Mouse (Mus musculus): ENCODE results near the gene Gm28035. TPM values are rescaled to one million over a fixed set of nuclear protein-coding genes. Genes with fewer than 3 reads are reported as not detected.
A peak's percentile ranks its signal among the peaks of the same experiment; 100 is the strongest.

Gm28035 gene
- total and polyA plus RNA-seq, 3 experiments = 0.27 to 0.64 (median 0.36) TPM

DNA sequence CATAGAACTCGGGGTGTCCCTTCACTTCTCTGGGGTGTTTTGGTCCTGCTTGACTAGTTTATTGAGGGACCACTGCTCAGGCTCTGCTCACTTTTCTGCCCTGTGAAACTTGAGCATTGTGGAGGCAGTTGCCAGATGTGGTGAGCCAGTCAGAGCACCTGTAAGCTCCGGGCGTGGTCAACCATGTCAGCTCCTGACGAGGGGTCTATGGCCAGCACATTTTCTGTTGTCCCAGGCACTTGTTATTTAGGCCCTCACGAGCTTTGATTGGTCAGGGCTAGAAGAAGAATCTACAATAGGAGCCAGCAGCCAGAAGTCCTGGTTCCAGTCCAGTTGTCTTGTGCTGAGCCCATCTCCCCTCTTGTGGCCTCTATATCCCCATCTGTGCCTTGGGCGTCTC, 23.4 kb downstream of the Gm28035 start:
- in situ Hi-C loops (cut with MboI; ENCODE audit: low pct_ligation_motif_present, low pct_unique_long_range_greater_than_20kb, low sequenced_read_pairs) (no loop called here), dilution Hi-C loops (cut with MboI; ENCODE audit: extremely low pct_ligation_motif_present, extremely low pct_unique_long_range_greater_than_20kb, low sequenced_read_pairs) (no loop called here)

DNA sequence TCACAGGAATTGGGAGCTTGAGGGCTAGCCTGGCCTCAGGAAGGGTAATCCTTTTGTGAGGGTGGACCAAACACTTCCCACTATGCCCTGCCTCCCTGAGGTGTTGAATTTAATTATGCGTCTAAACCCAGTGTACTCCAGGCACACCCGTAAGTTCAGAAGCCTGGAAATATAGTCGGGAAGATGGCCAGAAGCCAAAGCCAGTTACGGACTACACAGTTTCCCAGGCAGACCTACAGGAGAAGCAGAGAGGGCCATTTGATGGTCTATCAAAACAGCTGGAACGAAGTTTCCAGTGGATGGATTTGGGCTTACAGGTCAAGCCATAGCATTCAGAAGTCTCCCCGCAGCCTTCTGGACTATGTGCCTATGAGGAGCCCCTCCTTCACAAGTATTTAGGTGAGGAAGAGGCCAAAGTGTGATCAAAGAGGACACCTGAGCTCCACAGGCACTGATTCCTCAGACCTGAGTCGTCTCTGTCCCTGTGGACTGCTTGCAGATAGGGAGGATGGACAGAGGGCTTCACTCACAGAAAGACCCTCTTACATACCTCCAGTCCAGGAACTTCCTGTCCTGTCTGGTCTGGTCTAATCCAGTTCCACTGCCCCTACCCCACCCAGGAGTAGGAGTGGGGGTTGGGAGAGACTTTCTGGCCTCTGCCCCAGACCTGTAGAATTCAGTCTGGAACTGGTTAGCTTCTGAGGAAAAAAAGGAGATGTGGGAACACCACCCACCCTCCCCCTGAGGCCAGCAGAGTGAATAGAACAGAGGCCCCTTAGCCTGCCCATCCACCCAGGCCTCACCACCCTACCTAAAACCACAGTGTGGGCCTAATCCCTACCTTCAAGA, 24.5 kb downstream of the Gm28035 start:
- Histone ChIP-seq H3K36me3 (replicated peaks in 1 of 2; ENCODE audit: control insufficient read depth in 1 of 2, insufficient read depth in 1 of 2, low read length in 1 of 2) (peaks cover 18 to 53% of the 10 kb centered on the region in 2 experiments), H3K79me2 (replicated peaks; ENCODE audit: control insufficient read depth, extremely low read depth, insufficient read depth, poor library complexity, severe bottlenecking) (no peaks in the 10 kb centered on the region), H3K27me3 (replicated peaks) (no peaks in the 10 kb centered on the region), H3K27ac (ENCODE audit: insufficient read depth, low read depth) (0 out of 2 replicates have a peak overlapping the region, but pooled peaks have one; percentile 17), H3K4me3 (replicated peaks in 1 of 3; ENCODE audit: low read depth in 2 of 3, low read length in 2 of 3, poor library complexity in 1 of 3) (no peak overlapping the region), H3K4me2 (ENCODE audit: insufficient read depth, low read depth, poor library complexity, severe bottlenecking) (no peak overlapping the region), H3K9ac (ENCODE audit: insufficient read depth, low read depth) (peak overlapping the region; percentile 80), H3K4me1 (ENCODE audit: control insufficient read depth in 1 of 2, insufficient read depth in 2 of 2) (peaks cover 31 to 54% of the 10 kb centered on the region in 2 experiments), H3K9me3 (replicated peaks; ENCODE audit: low read length) (no peaks in the 10 kb centered on the region)
- DNase-seq (ENCODE audit: extremely low read depth) = no peak
- dilution Hi-C loops (cut with MboI; ENCODE audit: extremely low pct_ligation_motif_present, extremely low pct_unique_long_range_greater_than_20kb, low sequenced_read_pairs) = no loop called here
- in situ Hi-C loops (cut with MboI; ENCODE audit: low pct_ligation_motif_present, low pct_unique_long_range_greater_than_20kb, low sequenced_read_pairs) = no loop called here
- TF ChIP-seq TCF12 (IDR thresholded peaks at IDR 0.05; ENCODE audit: low read depth, low read length) (no peak), ETS1 (conservative IDR thresholded peaks at IDR 0.05; ENCODE audit: low read depth, low read length) (no peak), EP300 (IDR thresholded peaks at IDR 0.05; ENCODE audit: low read length) (no peak), KAT2A (IDR thresholded peaks at IDR 0.05; ENCODE audit: insufficient replicate concordance, low read length) (no peak), CHD1 (IDR thresholded peaks at IDR 0.05; ENCODE audit: low read depth, low read length) (no peak), RCOR1 (conservative IDR thresholded peaks at IDR 0.05; ENCODE audit: low read depth, low read length) (no peak), CTCF (conservative IDR thresholded peaks at IDR 0.05 in 1 of 2, IDR thresholded peaks at IDR 0.05 in 1 of 2; ENCODE audit: low read depth in 2 of 2, low read length in 2 of 2) (no peak), NRF1 (IDR thresholded peaks at IDR 0.05; ENCODE audit: low read depth, low read length) (no peak), IRF4 (IDR thresholded peaks at IDR 0.05; ENCODE audit: low read depth, low read length) (no peak), MAX (IDR thresholded peaks at IDR 0.05; ENCODE audit: low read length) (no peak), MXI1 (IDR thresholded peaks at IDR 0.05; ENCODE audit: low read depth, low read length) (no peak), ZKSCAN1 (IDR thresholded peaks at IDR 0.05; ENCODE audit: borderline replicate concordance, low read depth, low read length) (no peak), MAFK (IDR thresholded peaks at IDR 0.05; ENCODE audit: insufficient replicate concordance, low read length) (no peak)

More for the DNA sequence above, 23.4 kb downstream of the Gm28035 start:
- DNase-seq (ENCODE audit: extremely low read depth) = no peak
- H3K9ac ChIP-seq (ENCODE audit: insufficient read depth, low read depth) = no peak overlapping the region
- no peak overlapping the region for H3K4me2 ChIP-seq (ENCODE audit: insufficient read depth, low read depth, poor library complexity, severe bottlenecking)
- peaks cover 26 to 52% of the 10 kb centered on the region in 2 experiments for H3K4me1 ChIP-seq (ENCODE audit: control insufficient read depth in 1 of 2, insufficient read depth in 2 of 2)
- no peaks in the 10 kb centered on the region for H3K27me3 ChIP-seq (replicated peaks)
- no peaks in the 10 kb centered on the region for H3K79me2 ChIP-seq (replicated peaks; ENCODE audit: control insufficient read depth, extremely low read depth, insufficient read depth, poor library complexity, severe bottlenecking)
- no peak for TF ChIP-seq JUN (IDR thresholded peaks at IDR 0.05; ENCODE audit: insufficient read depth, low read depth, low read length)
- TF ChIP-seq ZKSCAN1 (IDR thresholded peaks at IDR 0.05; ENCODE audit: borderline replicate concordance, low read depth, low read length) = no peak
- TF ChIP-seq ZC3H11A (IDR thresholded peaks at IDR 0.05; ENCODE audit: low read depth, low read length) = no peak
- H3K27ac ChIP-seq (ENCODE audit: insufficient read depth, low read depth) = no peak overlapping the region
- H3K4me3 ChIP-seq (replicated peaks in 1 of 3; ENCODE audit: low read depth in 2 of 3, low read length in 2 of 3, poor library complexity in 1 of 3) = no peak overlapping the region
- peaks cover 18 to 62% of the 10 kb centered on the region in 2 experiments for H3K36me3 ChIP-seq (replicated peaks in 1 of 2; ENCODE audit: control insufficient read depth in 1 of 2, insufficient read depth in 1 of 2, low read length in 1 of 2)
- no peaks in the 10 kb centered on the region for H3K9me3 ChIP-seq (replicated peaks; ENCODE audit: low read length)
